Mouse (Mus musculus): ENCODE measurements around the gene Pim3.

Pim3 gene

GRCm38 (mm10) chr15:88858707-88859106 is 3.3 kb upstream of the Pim3 start:
- DNase-seq = no peak

- DNase-seq = peak in 1 of 2 experiments; percentile 35
Observed at GRCm38 (mm10) chr15:88859206-88859970, 2.6 kb upstream of the Pim3 start.

- peak; percentile 40 to 63 for DNase-seq
Observed at GRCm38 (mm10) chr15:88860781-88861180, 1.2 kb upstream of the Pim3 start.

- peak; percentile 71 to 72 for DNase-seq
Observed at GRCm38 (mm10) chr15:88862881-88863694, 1.1 kb downstream of the Pim3 start.

- DNase-seq = peak; percentile 81 to 86
Observed at GRCm38 (mm10) chr15:88863695-88864231, 1.8 kb downstream of the Pim3 start.

- peak; percentile 44 to 61 for DNase-seq
Observed at GRCm38 (mm10) chr15:88864270-88865030, 2.5 kb downstream of the Pim3 start.

- peak; percentile 28 to 33 for DNase-seq
Observed at GRCm38 (mm10) chr15:88865061-88865460, 3.1 kb downstream of the Pim3 start.

GRCm38 (mm10) chr15:88865888-88866695 is 4.1 kb downstream of the Pim3 start:
- peak in 1 of 2 experiments; percentile 25 for DNase-seq

GRCm38 (mm10) chr15:88866934-88867356 is 5.0 kb downstream of the Pim3 start:
- no peak for DNase-seq

- DNase-seq = peak in 1 of 2 experiments; percentile 40
Observed at GRCm38 (mm10) chr15:88867368-88868023, 5.5 kb downstream of the Pim3 start.

- DNase-seq = no peak
Observed at GRCm38 (mm10) chr15:88868024-88868742, 6.2 kb downstream of the Pim3 start.

- no peak for DNase-seq
Observed at GRCm38 (mm10) chr15:88870418-88871185, 8.6 kb downstream of the Pim3 start.

GRCm38 (mm10) chr15:88874061-88874460 is 12.1 kb downstream of the Pim3 start:
- no peak for DNase-seq

- no peak for DNase-seq
Observed at GRCm38 (mm10) chr15:88874477-88874876, 12.5 kb downstream of the Pim3 start.

GRCm38 (mm10) chr15:88875625-88876081 is 13.7 kb downstream of the Pim3 start:
- DNase-seq = no peak

GRCm38 (mm10) chr15:88876155-88877020 is 14.4 kb downstream of the Pim3 start:
- peak; percentile 91 to 95 for DNase-seq

GRCm38 (mm10) chr15:88877021-88877400 is 15.0 kb downstream of the Pim3 start:
- DNase-seq = no peak

GRCm38 (mm10) chr15:88881253-88882044 is 19.5 kb downstream of the Pim3 start:
- DNase-seq = no peak

Measured in cerebellum, postnatal 14 days (tissue).